Mouse (Mus musculus): Measurements from ENCODE around the gene Mospd3. TPM values are rescaled to one million over a fixed set of nuclear protein-coding genes. Genes with fewer than 3 reads are reported as not detected.

The Mospd3 gene
- polyA plus RNA-seq, 1 experiment from 2014 or later: 31.9 TPM

DNA sequence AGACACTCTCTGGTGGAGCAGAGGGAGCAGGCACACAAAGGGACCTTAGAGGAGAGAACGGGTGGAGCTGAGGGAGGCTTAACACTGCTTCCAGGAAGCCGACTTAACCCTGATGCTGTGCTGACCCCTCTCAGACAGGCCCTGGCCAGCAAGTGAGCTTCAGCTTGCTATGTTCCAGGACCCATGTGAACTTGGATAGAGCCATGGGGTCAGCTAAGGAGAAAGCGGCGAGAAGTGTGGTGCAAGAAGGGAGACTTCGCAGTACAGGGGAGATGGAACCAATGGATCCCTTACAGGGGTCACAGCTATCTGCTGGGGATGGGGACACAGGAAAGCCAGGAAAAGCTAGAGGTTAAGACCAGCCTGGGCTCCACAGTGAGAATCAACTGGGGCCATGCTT is 12.2 kb upstream of the Mospd3 start:
- H3K27me3 ChIP-seq: peaks cover 12% of the 10 kb centered on the region
- no peaks in the 10 kb centered on the region for H3K9me3 ChIP-seq (replicated peaks)
- WGBS: 67% methylated on average over 5 of the region's 5 CpGs
- H3K4me2 ChIP-seq: no peak overlapping the region
- ATAC-seq: no peak
- no peak overlapping the region for H3K27ac ChIP-seq
- H3K9ac ChIP-seq: no peak overlapping the region
- H3K4me1 ChIP-seq: peaks cover 7% of the 10 kb centered on the region; the same call in 1 of the 2 replicates
- no peak overlapping the region for H3K4me3 ChIP-seq
- H3K36me3 ChIP-seq (ENCODE audit: poor library complexity, severe bottlenecking): no peaks in the 10 kb centered on the region

DNA sequence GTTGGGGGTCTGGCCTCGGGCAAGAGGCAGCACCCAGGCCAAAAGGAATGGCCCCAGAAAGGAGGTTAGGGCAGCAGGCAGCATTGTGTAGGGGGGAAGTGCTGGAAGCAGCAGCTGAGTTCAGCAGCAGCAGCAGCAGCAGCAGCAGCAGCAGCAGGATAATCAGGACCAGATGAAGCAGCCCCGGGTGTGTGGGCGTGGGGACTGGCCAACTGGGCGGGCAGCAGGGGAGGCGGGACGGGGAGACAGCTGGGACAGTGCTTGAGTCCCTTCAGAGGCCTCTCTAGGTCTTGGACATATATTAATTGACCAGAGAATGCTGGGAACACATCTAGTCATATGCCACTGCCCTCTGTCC is 10.4 kb upstream of the Mospd3 start:
- Histone ChIP-seq H3K4me3 (no peak overlapping the region), H3K4me1 (peaks cover 10% of the 10 kb centered on the region; the same call in 1 of the 2 replicates), H3K9ac (peak overlapping the region; percentile 21; the same call in 1 of the 2 replicates), H3K36me3 (ENCODE audit: poor library complexity, severe bottlenecking) (no peaks in the 10 kb centered on the region), H3K27ac (no peak overlapping the region), H3K4me2 (no peak overlapping the region), H3K27me3 (peaks cover 23% of the 10 kb centered on the region), H3K9me3 (replicated peaks) (no peaks in the 10 kb centered on the region)
- WGBS: 37% methylated on average over 6 of the region's 6 CpGs
- ATAC-seq: no peak

DNA sequence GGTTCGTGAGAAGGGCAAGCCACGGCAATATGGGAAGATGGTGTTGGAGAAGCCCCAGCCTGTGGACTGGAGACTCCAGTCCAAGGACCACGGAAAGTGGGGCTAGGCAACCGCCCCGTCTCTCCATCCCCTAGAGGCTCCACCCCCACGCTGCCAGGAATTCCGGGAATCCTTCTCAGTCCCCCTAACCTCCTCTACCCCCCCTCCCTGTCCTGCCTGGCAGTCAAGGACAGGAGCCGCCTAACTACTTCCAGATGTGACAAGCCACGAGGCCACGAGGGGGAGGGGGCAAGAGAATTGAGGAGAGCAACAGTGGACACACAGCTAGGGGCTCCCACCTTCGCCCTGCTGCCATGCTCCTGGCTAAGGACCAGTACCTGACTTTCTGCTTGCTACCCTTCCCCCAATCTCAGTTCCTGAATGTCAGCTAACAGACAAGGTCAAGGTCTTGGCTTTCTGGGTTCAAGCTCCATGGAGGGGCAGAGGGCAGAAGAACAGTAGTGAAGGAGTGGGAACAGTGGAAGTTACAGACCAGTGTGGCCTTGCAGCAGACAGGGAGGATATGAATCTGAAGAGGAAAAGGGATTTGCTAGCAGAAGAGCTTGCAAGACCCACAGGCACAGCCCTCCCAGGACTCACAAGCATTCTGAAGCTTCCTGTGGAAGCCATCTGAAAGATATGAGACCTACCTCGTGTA is 9.8 kb upstream of the Mospd3 start:
- peaks cover 10% of the 10 kb centered on the region; the same call in 1 of the 2 replicates for H3K4me1 ChIP-seq
- H3K4me3 ChIP-seq: no peak overlapping the region
- H3K9me3 ChIP-seq (replicated peaks): no peaks in the 10 kb centered on the region
- 19% methylated on average over 11 of the region's 12 CpGs for WGBS
- H3K4me2 ChIP-seq: no peak overlapping the region; the same call in 1 of the 2 replicates
- H3K9ac ChIP-seq: peak overlapping the region; percentile 21; the same call in 1 of the 2 replicates
- H3K27me3 ChIP-seq: peaks cover 23% of the 10 kb centered on the region
- ATAC-seq: no peak
- no peaks in the 10 kb centered on the region for H3K36me3 ChIP-seq (ENCODE audit: poor library complexity, severe bottlenecking)
- no peak overlapping the region for H3K27ac ChIP-seq

DNA sequence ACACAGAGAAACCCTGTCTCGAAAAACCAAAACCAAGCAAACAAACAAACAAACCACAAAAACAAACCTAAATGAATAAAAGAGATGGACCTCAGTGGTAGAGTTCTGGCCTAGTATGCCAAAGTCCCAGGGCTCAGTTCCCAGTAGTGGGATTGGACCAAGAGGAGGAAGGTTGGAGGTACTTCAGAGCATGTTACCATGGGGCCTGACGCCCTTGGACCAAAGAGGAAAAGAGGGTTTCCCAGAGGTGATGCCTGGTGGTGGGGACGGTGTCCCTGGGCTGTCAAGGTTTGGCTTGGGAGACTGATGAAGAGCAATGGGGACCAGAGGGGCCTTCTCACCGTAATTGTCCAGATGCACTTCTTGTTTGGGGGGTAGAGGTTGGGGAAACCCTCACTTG is 9.2 kb upstream of the Mospd3 start:
- Histone ChIP-seq H3K4me2 (no peak overlapping the region), H3K9ac (peak overlapping the region; percentile 21; the same call in 1 of the 2 replicates), H3K9me3 (replicated peaks) (no peaks in the 10 kb centered on the region), H3K27me3 (peaks cover 23% of the 10 kb centered on the region), H3K4me3 (no peak overlapping the region), H3K27ac (no peak overlapping the region), H3K4me1 (peaks cover 10% of the 10 kb centered on the region; the same call in 1 of the 2 replicates), H3K36me3 (ENCODE audit: poor library complexity, severe bottlenecking) (no peaks in the 10 kb centered on the region)
- ATAC-seq: no peak
- 78% methylated on average over 4 of the region's 4 CpGs for WGBS

DNA sequence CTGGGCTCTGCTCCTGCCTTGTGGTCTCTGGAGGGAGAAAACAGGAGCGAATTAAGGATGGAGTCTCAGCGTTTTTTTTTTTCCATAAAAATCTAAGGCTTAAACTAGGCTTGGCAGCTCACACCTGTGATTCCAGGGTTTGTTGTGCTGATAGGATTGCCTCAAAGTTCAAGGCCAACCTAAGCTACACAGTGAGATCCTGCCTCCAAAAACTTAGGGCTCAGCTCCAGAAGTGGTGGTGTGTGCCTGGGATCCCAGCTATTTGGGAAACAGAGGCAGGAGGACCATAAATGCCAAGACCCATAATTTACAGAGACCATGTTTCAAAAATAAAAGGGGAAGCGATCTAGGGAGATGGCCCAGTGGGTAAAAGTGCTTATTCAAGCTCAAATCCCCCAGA is 8.4 kb upstream of the Mospd3 start:
- Histone ChIP-seq H3K4me1 (peaks cover 10% of the 10 kb centered on the region; the same call in 1 of the 2 replicates), H3K9ac (no peak overlapping the region), H3K27ac (no peak overlapping the region), H3K4me3 (no peak overlapping the region), H3K27me3 (peaks cover 23% of the 10 kb centered on the region), H3K36me3 (ENCODE audit: poor library complexity, severe bottlenecking) (no peaks in the 10 kb centered on the region), H3K4me2 (no peak overlapping the region), H3K9me3 (replicated peaks) (no peaks in the 10 kb centered on the region)
- no peak for ATAC-seq
- whole genome bisulfite sequencing: 63% methylated on average over 3 of the region's 3 CpGs

DNA sequence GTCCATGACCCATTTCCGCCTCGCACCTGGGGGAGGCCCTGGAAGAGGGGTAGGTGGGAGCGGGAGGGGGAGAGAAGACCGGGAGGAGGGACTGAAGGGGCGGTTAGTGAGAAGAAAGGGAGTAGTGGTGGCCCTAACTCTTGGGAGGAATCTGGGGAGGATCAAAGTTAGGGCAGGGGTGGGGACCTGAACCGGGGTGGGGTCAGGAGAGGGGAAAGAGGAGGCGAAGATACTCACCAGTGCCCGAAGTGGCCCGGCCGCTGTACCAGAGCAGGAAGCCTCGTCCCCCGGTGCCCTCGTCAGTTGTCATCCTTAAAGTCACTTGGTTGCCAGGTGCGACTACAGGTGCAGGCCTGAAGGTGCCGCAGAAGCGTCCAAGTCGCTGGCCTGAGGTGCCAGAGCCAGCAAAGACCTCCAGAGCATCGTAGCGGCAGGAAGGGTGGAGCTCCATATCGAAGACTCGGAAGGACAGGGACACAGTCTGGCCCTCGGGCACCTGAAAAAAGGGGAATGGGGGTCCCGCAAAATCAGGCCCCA is 7.9 kb upstream of the Mospd3 start:
- no peak overlapping the region for H3K27ac ChIP-seq
- no peaks in the 10 kb centered on the region for H3K9me3 ChIP-seq (replicated peaks)
- H3K4me3 ChIP-seq: no peak overlapping the region
- no peak for ATAC-seq
- H3K4me1 ChIP-seq: peaks cover 13% of the 10 kb centered on the region; the same call in 1 of the 2 replicates
- 17% methylated on average over 23 of the region's 23 CpGs for WGBS
- peak overlapping the region; percentile 34; the same call in 1 of the 2 replicates for H3K9ac ChIP-seq
- no peaks in the 10 kb centered on the region for H3K36me3 ChIP-seq (ENCODE audit: poor library complexity, severe bottlenecking)
- peaks cover 23% of the 10 kb centered on the region for H3K27me3 ChIP-seq
- peak overlapping the region; percentile 37 for H3K4me2 ChIP-seq

DNA sequence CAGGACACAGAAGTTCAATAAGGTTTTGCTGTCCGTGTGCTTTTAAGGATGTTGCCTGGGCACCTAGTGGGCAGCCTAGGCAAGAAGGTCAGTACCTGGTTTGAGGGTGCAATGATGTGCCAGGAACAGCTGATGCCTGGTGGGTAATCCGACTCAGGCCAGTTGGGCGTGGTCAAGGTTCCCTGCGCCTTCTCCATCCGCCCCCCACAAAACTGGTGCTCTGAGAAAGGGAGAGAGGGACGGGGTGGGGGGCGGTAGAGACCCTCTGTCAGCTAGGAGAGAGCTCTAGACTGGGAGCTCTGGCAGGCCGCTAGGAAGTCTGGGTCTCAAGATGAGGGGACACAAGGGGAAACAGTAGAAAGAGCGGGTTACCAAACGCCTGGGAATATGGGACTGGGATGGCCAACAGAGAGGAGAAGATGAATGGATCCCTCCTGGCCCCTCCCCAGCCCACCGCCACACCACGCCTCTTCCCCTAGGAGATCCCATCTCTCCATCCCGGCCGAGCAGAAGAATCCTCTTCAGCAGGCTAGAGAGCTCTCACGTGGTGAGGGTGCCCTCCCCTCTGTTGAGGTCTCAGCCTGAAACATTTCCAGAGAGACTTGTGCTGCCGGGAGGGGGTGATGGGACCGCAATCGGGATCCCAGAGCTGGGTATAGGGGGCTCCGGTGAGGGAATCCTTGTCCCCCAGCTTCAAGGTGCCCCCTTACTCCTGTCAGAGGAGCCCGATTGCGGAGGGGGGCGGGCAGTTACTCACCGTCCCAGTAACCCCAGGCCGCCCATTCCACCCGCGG is 7.2 kb upstream of the Mospd3 start:
- Histone ChIP-seq H3K27me3 (peaks cover 23% of the 10 kb centered on the region), H3K4me2 (peak overlapping the region; percentile 37), H3K36me3 (ENCODE audit: poor library complexity, severe bottlenecking) (no peaks in the 10 kb centered on the region), H3K4me3 (no peak overlapping the region), H3K9ac (peak overlapping the region; percentile 34; the same call in 1 of the 2 replicates), H3K27ac (no peak overlapping the region), H3K9me3 (replicated peaks) (no peaks in the 10 kb centered on the region), H3K4me1 (peaks cover 19% of the 10 kb centered on the region)
- no peak for ATAC-seq
- WGBS: 12% methylated on average over 26 of the region's 26 CpGs

DNA sequence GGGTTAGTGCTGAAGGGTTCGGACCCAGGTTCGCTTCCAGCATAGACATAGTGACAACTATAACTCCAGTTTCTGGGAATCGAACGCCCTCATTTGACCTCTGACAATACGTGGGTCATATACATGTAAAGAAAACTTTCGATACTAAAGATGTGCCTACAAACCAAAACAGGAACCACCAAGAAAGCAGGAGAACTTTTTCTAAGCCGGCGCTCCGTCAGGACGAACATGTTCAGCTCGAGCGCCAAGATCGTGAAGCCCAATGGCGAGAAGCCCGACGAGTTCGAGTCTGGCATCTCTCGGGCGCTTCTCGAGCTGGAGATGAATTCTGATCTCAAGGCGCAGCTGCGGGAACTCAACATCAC is 489 bp upstream of the Mospd3 start:
- H3K4me3 ChIP-seq: peak overlapping the region; percentile 74
- H3K9me3 ChIP-seq (replicated peaks): no peaks in the 10 kb centered on the region
- H3K27ac ChIP-seq: peak overlapping the region; percentile 4; the same call in 1 of the 2 replicates
- under 1% methylated on average over 22 of the region's 22 CpGs for WGBS
- peaks cover 39% of the 10 kb centered on the region for H3K4me1 ChIP-seq
- H3K27me3 ChIP-seq: no peaks in the 10 kb centered on the region
- ATAC-seq: no peak
- peak overlapping the region; percentile 97 for H3K4me2 ChIP-seq
- peak overlapping the region; percentile 63 for H3K9ac ChIP-seq
- H3K36me3 ChIP-seq (ENCODE audit: poor library complexity, severe bottlenecking): peaks cover 14% of the 10 kb centered on the region

DNA sequence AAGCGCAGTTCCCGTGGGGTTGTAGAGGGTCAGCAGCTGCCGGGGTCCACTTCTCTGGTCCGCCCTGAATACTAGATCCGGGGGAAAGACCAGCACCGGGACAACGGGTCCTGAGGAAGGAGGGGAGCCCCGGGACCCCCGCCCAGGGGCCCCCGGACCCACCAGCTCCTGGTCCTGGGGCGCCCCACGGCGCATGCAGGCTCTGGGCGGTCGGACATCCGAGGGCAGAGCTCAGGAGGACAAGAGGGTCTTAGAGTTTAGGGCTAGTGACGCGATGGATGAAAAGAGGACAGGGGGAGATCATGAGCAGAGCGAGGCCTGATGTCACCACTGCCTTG is 608 bp downstream of the Mospd3 start:
- Histone ChIP-seq H3K4me2 (peak overlapping the region; percentile 97), H3K9ac (peak overlapping the region; percentile 88), H3K9me3 (replicated peaks) (no peaks in the 10 kb centered on the region), H3K4me3 (peak overlapping the region; percentile 74), H3K4me1 (peaks cover 39% of the 10 kb centered on the region), H3K27ac (0 out of 2 replicates have a peak overlapping the region, but pooled peaks have one; percentile 82), H3K27me3 (no peaks in the 10 kb centered on the region), H3K36me3 (ENCODE audit: poor library complexity, severe bottlenecking) (peaks cover 14% of the 10 kb centered on the region)
- ATAC-seq: no peak
- 4% methylated on average over 15 of the region's 19 CpGs for WGBS

DNA sequence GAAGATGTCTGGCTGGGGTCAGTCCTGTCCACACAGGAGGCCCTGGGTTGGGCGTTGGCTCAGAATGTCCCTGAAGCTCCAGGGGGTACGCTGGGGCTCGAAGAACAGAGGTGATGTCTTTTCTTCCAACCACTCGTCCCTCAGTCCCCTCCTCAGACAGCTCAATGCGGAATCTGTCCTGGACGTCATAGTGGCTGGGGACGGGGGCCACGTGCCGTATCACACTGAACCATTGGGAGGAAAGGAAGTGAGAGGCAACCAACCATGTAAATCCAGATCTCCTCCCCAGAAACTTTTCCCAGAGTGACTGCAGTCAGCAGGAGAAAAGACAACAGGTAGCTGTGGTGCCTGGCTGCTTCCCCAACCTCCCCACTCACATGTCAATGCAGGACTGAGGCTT is 1.3 kb downstream of the Mospd3 start:
- 73% methylated on average over 9 of the region's 9 CpGs for WGBS
- H3K27ac ChIP-seq: no peak overlapping the region
- peaks cover 39% of the 10 kb centered on the region for H3K4me1 ChIP-seq
- no peaks in the 10 kb centered on the region for H3K27me3 ChIP-seq
- ATAC-seq: no peak
- no peaks in the 10 kb centered on the region for H3K9me3 ChIP-seq (replicated peaks)
- H3K4me3 ChIP-seq: peak overlapping the region; percentile 74
- peak overlapping the region; percentile 97 for H3K4me2 ChIP-seq
- peaks cover 14% of the 10 kb centered on the region for H3K36me3 ChIP-seq (ENCODE audit: poor library complexity, severe bottlenecking)
- H3K9ac ChIP-seq: peak overlapping the region; percentile 88

DNA sequence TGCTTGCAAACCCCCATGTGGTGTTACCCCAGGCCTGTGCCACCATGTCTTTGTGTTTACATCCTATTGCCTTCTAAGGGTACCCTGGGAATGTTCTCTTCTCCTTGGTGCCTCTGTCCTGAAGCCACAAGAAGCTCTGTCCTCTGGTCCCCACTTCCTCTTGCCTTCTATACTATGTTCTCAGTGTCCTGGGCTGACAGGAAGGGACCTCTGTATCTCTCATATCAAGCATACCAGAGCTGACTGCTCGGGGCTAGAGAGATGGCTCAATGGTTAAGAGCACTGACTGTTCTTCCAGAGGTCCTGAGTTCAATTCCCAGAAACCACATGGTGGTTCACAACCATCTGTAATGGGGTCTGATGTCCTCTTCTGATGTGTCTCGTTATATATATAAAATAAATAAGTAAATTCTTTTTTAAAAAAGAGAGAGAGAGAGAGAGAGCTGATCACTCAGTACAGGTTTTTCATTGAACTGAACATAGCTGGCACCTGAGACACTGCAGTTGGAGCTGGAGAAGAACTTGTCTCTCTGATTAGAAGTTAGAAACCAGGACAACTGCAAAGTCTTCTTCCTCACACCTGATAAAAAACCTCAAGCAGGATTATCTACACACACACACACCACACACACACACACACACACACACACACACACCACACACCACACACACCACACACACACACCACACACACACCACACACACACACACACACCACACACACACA is 2.6 kb downstream of the Mospd3 start:
- no peak overlapping the region for H3K9ac ChIP-seq
- H3K4me2 ChIP-seq: no peak overlapping the region
- no peak for ATAC-seq
- H3K27me3 ChIP-seq: no peaks in the 10 kb centered on the region
- peaks cover 14% of the 10 kb centered on the region for H3K36me3 ChIP-seq (ENCODE audit: poor library complexity, severe bottlenecking)
- H3K4me1 ChIP-seq: peaks cover 31% of the 10 kb centered on the region
- no peak overlapping the region for H3K4me3 ChIP-seq
- WGBS: 91% methylated on average over 2 of the region's 2 CpGs
- H3K27ac ChIP-seq: no peak overlapping the region
- no peaks in the 10 kb centered on the region for H3K9me3 ChIP-seq (replicated peaks)

DNA sequence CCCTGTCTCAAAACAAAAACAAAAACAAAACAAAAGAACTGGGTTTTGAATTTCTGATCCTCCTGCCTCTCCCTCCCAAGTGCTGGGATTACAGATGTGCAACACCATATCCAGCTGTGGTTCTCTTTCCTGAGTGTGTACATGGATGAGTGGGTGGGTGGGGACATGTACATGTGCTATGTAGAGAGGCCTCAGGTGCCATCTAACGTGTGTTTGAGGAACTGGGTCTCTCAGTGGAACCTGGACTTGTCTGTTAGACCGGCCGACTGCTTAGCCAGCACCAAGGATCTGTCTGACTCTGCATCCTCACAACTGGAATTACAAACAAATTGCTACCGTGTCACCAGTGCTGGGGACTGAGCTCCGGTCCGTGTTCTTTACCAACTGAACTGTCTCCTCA is 3.2 kb downstream of the Mospd3 start:
- Histone ChIP-seq H3K36me3 (ENCODE audit: poor library complexity, severe bottlenecking) (peaks cover 14% of the 10 kb centered on the region), H3K4me1 (peaks cover 25% of the 10 kb centered on the region), H3K4me2 (no peak overlapping the region), H3K27ac (no peak overlapping the region), H3K9me3 (replicated peaks) (no peaks in the 10 kb centered on the region), H3K9ac (no peak overlapping the region), H3K27me3 (no peaks in the 10 kb centered on the region), H3K4me3 (no peak overlapping the region)
- no peak for ATAC-seq
- 98% methylated on average over 6 of the region's 6 CpGs for WGBS

Measured in forebrain, embryonic 13.5 days (tissue).